Mouse (Mus musculus): Measurements from ENCODE around the gene Col1a2. TPM values are rescaled to one million over a fixed set of nuclear protein-coding genes. Genes with fewer than 3 reads are reported as not detected.

Col1a2 gene
- total and polyA plus RNA-seq, 3 experiments = not detected

DNA sequence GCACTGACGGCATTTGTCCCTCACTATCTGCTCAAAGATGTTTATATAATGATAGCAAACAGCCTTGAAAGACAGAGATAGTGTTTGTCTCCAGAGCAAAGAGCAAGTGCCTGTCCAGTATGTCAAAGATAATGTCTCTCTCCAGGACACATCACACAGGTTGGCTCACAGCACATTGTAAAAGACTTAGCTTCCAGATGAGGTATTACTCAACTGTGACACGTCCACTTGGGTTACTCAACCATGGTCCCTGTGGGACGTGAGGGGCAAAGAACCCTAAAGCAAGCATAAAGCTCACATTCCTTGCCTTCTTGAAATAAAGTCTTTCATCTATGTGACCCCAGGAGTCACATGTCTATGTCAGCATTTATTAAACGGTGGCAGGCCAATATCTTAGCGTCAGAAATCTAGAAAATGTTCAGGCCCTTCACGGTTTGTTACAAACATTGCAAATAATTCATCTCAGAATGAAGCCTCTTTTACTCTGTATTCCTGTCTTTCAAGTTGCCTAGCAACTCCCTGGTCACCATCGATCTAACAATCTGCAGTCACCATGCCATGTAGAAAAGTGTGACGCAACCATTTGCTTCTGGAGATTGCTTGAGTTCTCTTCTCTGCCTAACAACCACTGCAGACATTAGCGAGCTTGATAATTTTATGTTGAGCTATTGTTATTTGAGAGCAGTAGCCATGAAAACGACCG lies 45.4 kb downstream of the Col1a2 start:
- H3K27me3 ChIP-seq (ENCODE audit: control insufficient read depth in 1 of 2, insufficient read depth in 2 of 2, low read length in 2 of 2) = peaks cover 18 to 28% of the 10 kb centered on the region in 2 experiments
- no peaks in the 10 kb centered on the region for H3K36me3 ChIP-seq (ENCODE audit: control insufficient read depth in 1 of 2, insufficient read depth in 2 of 2, low read length in 2 of 2)
- DNase-seq (ENCODE audit: low read depth, low spot score) = no peak
- TF ChIP-seq NELFE (IDR thresholded peaks at IDR 0.05; ENCODE audit: low read depth, low read length) (no peak), MAX (IDR thresholded peaks at IDR 0.05; ENCODE audit: low read length) (no peak), MEF2A (IDR thresholded peaks at IDR 0.05; ENCODE audit: extremely low read depth, insufficient replicate concordance, low read depth, low read length, poor library complexity, severe bottlenecking) (no peak), GATA1 (IDR thresholded peaks at IDR 0.05; ENCODE audit: low read depth, low read length) (no peak), ZMIZ1 (IDR thresholded peaks at IDR 0.05; ENCODE audit: low read depth, low read length) (no peak), ZC3H11A (IDR thresholded peaks at IDR 0.05; ENCODE audit: low read depth, low read length) (no peak), ZKSCAN1 (IDR thresholded peaks at IDR 0.05; ENCODE audit: low read depth, low read length) (no peak), USF1 (IDR thresholded peaks at IDR 0.05; ENCODE audit: low read depth, low read length) (no peak), KAT2A (conservative IDR thresholded peaks at IDR 0.05; ENCODE audit: low read depth, low read length) (no peak), POLR2A (IDR thresholded peaks at IDR 0.05; ENCODE audit: control insufficient read depth in 1 of 2, insufficient read depth in 1 of 2, low read depth in 1 of 2, low read length in 2 of 2, poor library complexity in 1 of 2) (no peak), ZNF384 (IDR thresholded peaks at IDR 0.05; ENCODE audit: low read depth, low read length) (no peak), UBTF (IDR thresholded peaks at IDR 0.05; ENCODE audit: borderline replicate concordance, insufficient read depth, low read depth, low read length) (no peak), SIN3A (IDR thresholded peaks at IDR 0.05; ENCODE audit: low read length) (no peak), CHD2 (IDR thresholded peaks at IDR 0.05; ENCODE audit: low read length) (no peak), ETS1 (IDR thresholded peaks at IDR 0.05; ENCODE audit: low read depth, low read length) (no peak), JUND (IDR thresholded peaks at IDR 0.05; ENCODE audit: low read depth, low read length) (no peak), RAD21 (IDR thresholded peaks at IDR 0.05; ENCODE audit: low read depth, low read length) (no peak), CHD1 (IDR thresholded peaks at IDR 0.05; ENCODE audit: low read depth, low read length) (no peak)
- H3K9ac ChIP-seq (ENCODE audit: control insufficient read depth, low read depth, low read length, poor library complexity, severe bottlenecking) = no peak overlapping the region
- no peaks in the 10 kb centered on the region for H3K4me1 ChIP-seq (ENCODE audit: control insufficient read depth in 1 of 2, insufficient read depth in 2 of 2, low read length in 2 of 2)
- no peak overlapping the region for H3K27ac ChIP-seq (ENCODE audit: control insufficient read depth, low read depth, low read length)
- H3K79me2 ChIP-seq (ENCODE audit: control insufficient read depth, insufficient read depth, low read length, poor library complexity) = no peaks in the 10 kb centered on the region
- H3K4me3 ChIP-seq (ENCODE audit: control insufficient read depth in 1 of 2, insufficient read depth in 1 of 2, low read depth in 2 of 2, low read length in 2 of 2) = no peak overlapping the region
- no peaks in the 10 kb centered on the region for H3K9me3 ChIP-seq (replicated peaks; ENCODE audit: insufficient read depth, low read length)

GRCm38 (mm10) chr6:4550549-4550915 lies 45.9 kb downstream of the Col1a2 start:
- Histone ChIP-seq H3K36me3 (ENCODE audit: control insufficient read depth in 1 of 2, insufficient read depth in 2 of 2, low read length in 2 of 2) (no peaks in the 10 kb centered on the region), H3K9ac (ENCODE audit: control insufficient read depth, low read depth, low read length, poor library complexity, severe bottlenecking) (no peak overlapping the region), H3K27me3 (ENCODE audit: control insufficient read depth in 1 of 2, insufficient read depth in 2 of 2, low read length in 2 of 2) (peaks cover 18 to 28% of the 10 kb centered on the region in 2 experiments), H3K4me1 (ENCODE audit: control insufficient read depth in 1 of 2, insufficient read depth in 2 of 2, low read length in 2 of 2) (no peaks in the 10 kb centered on the region), H3K79me2 (ENCODE audit: control insufficient read depth, insufficient read depth, low read length, poor library complexity) (no peaks in the 10 kb centered on the region), H3K27ac (ENCODE audit: control insufficient read depth, low read depth, low read length) (no peak overlapping the region), H3K4me3 (ENCODE audit: control insufficient read depth in 1 of 2, insufficient read depth in 1 of 2, low read depth in 2 of 2, low read length in 2 of 2) (no peak overlapping the region), H3K9me3 (replicated peaks; ENCODE audit: insufficient read depth, low read length) (no peaks in the 10 kb centered on the region)
- no peak for DNase-seq (ENCODE audit: low read depth, low spot score)
- TF ChIP-seq MAZ (IDR thresholded peaks at IDR 0.05; ENCODE audit: low read depth, low read length) (no peak), TBP (IDR thresholded peaks at IDR 0.05; ENCODE audit: low read depth, low read length) (no peak), RCOR1 (IDR thresholded peaks at IDR 0.05; ENCODE audit: low read depth, low read length) (no peak), MAX (IDR thresholded peaks at IDR 0.05; ENCODE audit: low read length) (no peak), POLR2AphosphoS2 (IDR thresholded peaks at IDR 0.05; ENCODE audit: low read length) (no peak), USF2 (IDR thresholded peaks at IDR 0.05; ENCODE audit: borderline replicate concordance in 1 of 2, insufficient read depth in 1 of 2, low read depth in 1 of 2, low read length in 2 of 2) (no peak), JUND (IDR thresholded peaks at IDR 0.05; ENCODE audit: low read depth, low read length) (no peak), HCFC1 (IDR thresholded peaks at IDR 0.05; ENCODE audit: low read depth, low read length) (no peak), E2F4 (IDR thresholded peaks at IDR 0.05; ENCODE audit: borderline replicate concordance, low read depth, low read length) (no peak)

Data from MEL (cell line).